Mouse (Mus musculus) right cerebral cortex, postnatal 36 days (tissue): ENCODE measurements around the gene Mapkapk3.

Source experiments
- DNase-seq, 2 experiments: peaks; one replicate each; pipeline ENCODE4 v3.0.0; 2022; ENCODE audit warnings: low spot score in 2 of 2, mixed read lengths in 1 of 2

Gene Mapkapk3

GRCm38 (mm10) chr9:107288711-107289110 lies 966 bp downstream of the Mapkapk3 start:
- DNase-seq: no peak

DNA sequence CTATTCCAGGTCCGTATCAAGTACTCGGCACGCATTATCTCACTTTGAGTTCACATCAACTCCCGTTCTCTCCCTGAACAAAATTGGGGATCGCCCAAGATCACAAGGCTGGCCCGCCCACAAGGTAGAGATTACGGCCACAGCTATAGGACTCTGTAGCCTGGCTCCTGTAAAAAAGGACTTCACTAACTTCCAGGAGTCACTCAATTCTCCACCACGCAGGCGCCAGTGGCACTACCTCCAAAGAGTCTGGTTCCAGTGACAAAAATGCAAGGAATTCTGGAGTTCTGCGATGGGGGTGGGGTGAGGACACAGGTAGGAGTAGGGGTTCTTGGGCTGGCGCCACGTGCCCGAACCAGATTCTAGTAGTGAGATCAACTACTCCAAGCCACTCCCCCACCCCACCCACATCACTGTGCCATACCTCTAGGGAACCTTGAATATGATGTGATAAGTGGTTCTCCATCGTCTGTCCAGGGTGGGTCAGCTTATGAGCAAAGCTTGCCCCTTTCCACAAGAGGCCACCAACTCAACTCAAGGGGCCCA lies 1.5 kb downstream of the Mapkapk3 start:
- no peak for DNase-seq

GRCm38 (mm10) chr9:107287294-107287693 lies 2.4 kb downstream of the Mapkapk3 start:
- DNase-seq: no peak

DNA sequence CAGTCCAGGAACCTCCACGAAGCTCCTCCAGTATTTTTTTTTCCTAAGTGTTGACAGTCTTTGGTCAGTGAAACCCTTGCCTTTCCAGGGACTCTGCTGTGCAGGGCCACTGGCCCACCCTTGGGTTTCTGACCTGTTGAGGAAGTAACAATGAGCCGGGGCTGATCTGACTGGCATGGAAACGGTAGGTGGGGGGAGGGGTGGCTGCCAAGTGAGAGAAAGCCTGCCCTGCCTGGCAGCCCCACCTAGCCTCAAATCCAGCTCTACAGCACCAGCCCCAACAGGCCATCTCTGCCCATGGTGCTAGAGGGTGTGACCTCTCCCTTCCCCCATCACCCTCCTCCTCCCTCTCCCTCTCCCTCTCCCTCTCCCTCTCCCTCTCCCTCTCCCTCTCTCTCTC lies 4.7 kb downstream of the Mapkapk3 start:
- DNase-seq: no peak

DNA sequence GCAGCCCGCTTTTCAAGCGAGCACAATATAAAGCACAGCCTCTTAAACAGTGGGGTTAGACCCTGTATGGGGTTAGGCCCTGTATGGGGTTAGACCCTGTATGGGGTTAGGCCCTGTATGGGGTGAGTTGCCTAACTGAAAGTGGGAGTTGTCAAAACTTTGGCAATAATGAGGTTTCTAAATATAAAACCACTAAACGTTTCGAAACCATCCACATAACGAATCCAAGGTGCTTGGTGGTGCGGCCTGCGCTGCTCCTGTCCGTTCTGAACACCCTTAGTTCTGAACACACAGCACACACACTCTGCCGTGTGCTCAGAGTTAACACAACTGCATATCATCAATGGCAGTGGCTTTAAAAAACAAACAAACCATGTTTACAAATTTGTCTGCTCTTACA lies 6.7 kb downstream of the Mapkapk3 start:
- no peak for DNase-seq

DNA sequence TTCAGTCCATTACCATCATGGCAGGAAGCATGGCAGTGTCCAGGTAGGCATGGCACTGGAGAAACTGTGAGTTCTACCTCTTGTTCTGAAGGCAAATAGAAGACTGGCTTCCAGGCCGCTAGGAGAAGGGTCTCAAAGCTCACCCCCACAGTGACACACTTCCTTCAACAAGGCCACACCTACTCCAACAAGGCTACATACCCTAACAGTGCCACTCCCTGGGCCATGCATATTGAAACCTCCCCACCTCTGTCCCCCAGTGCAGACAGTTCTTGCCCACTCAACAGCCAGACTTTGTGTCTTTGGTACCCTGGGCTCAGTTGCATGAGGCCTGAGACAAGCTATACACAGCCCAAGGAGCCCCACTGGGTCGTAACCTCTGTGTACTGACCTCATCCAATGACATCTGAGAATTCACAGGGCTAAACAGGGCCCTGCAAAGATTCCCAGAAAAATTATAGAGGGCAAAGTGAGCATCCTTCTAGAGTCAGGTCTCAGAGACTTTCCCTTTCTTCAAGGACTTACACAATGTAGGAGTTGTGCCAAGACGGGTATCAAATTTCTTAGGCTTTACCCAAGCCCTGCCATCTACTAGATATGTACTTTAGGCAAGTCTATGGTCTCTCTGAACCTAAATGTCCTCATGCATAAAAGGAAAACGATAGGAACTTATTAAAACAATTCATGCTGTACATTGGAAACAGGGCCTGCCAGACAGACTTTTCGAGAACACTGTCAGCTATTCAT lies 8.3 kb downstream of the Mapkapk3 start:
- no peak for DNase-seq

GRCm38 (mm10) chr9:107280322-107281027 lies 9.2 kb downstream of the Mapkapk3 start:
- DNase-seq: no peak

DNA sequence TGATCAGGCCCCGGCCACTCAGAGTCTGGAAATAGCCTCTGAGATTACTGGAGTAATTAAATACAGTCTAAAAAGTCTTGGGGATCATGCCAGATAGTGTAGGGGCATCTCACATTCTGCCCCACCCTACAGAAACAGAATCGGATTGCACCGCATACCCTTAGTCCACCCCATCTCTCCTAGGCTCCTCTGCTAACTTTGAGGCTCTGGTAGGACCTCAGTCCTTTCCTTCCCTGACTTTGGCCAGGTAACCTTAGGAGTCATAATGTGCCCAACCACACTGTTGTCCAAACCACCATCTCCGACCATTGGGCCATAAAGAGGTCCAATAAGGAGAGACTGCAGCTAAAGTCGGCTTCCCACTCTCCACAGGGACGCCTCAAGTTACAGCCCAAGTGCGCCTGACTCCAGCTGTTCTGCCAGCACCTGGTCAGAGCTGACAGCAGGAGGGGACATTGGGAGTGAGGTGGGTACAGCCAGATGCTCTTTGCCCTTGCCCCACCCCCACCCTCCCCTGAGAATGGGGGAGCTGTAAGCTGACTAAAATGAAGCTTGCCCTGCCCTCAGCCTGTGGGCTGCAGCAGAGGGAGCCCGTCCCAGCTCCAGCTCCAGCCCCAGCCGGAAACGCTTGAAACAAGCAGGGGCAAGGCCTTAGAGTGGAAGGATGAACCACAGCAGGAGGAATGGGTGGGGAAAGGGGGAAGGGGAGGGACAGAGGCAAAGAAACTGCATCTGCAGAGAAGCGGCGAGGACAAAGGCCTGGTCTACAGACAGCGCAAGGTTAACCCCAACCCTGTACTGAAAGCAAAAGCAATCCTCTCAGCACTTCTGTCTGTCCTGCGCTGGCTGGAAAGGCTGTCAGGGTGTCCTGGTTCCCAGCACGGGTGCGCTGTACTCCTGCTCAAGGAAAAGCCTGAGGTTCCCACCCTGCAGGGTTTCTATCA lies 10.0 kb downstream of the Mapkapk3 start:
- no peak for DNase-seq

GRCm38 (mm10) chr9:107278527-107279377 lies 10.9 kb downstream of the Mapkapk3 start:
- DNase-seq: no peak

DNA sequence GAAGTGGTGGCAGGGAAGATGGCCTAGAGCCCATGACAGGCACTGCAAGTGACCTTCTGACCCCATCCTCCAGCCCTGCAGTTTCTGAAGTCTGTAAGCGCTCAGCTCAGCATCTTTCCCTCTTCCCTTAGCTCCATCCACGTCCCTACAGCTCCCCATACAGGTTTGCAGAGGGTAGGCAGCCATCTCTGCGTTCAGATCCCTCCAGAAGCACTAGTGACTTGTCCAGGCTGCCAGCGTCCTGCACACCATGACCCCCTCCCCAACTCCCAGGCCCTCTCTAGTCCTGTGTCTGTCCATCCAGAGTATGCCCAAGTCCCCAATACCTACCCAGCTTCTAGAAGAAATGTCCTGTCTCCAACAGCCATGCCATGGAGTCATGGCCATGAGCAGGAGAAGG lies 11.6 kb downstream of the Mapkapk3 start:
- DNase-seq: no peak

DNA sequence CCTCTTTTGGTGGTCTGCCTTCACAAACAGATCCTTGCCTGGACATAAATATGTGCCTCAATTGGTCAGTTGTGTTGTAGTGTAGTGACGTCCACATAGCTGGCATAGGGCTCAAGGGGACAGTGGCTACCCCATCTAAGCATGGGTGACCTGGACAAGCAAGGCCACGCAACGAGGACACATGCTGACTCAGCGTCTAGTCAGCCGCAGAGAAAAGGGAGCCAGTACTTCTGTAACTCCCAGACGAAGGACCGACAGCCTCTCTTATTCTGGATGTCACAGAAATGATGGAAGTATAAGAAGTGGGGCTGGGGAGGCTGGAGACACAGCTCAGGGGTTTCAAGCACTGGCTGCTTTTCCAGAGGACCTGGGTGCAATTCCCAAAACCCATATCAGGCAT lies 12.1 kb downstream of the Mapkapk3 start:
- no peak for DNase-seq

GRCm38 (mm10) chr9:107275710-107276109 lies 14.0 kb downstream of the Mapkapk3 start:
- DNase-seq: no peak

- DNase-seq: no peak
Observed at GRCm38 (mm10) chr9:107274751-107275150, 14.9 kb downstream of the Mapkapk3 start.

DNA sequence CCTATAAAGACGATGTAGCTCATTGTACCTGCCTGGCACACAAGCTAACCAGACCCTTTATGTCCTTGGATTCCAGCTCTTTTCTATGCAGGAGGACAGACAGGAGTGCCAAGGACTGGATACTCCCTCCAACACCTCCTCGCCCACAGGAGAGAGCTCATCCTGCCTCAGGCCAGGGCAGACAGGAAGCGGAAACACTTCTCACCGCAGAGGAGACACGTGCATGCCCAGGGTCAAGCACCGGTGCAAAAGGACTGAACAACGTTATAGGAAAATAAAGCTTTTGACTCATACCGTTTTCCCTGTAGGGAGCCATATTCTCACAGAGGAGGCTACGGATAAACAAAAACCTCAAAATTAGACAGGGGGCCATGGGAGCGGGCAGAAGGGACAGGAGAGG lies 16.5 kb downstream of the Mapkapk3 start:
- no peak for DNase-seq

DNA sequence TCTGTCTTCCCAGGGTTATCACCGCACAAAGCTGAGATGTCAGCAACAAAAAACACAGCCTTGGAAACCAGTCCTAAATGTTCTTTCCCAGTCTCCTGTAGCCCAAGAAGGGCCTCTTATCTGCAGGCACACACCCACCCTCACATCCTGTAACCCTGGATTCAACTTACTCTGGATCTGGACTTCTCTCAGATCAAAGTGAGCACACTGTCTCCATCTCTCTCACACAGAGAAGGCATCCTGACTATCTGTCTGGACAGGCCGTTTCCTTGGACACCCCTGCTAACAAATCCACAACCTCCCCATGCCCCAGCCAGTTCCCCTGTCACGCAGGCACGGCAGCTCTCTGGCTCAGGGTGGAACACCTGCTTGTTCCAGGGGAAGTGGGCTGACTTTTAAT lies 17.4 kb downstream of the Mapkapk3 start:
- DNase-seq: no peak

GRCm38 (mm10) chr9:107271177-107271938 lies 18.3 kb downstream of the Mapkapk3 start:
- no peak for DNase-seq

DNA sequence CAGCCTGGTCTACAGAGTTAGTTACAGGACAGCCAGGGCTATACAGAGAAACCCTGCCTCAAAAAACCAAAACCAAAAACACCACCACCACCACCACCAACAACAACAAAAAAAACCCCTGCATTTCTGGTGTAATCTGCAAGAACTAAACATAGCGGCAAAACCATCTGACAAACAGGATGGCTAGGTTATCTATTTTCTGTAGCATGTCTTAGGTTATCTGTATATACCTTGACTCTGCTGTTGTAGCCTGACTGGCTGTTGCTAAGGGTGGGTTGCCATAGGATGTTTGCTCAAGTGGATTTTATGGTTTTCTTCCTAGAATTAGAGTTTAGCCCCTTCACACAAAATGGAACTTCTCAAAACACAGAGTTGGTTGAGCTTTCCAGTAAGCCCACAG lies 19.9 kb downstream of the Mapkapk3 start:
- DNase-seq: no peak

- DNase-seq: no peak
Observed at GRCm38 (mm10) chr9:107267721-107268402, 21.8 kb downstream of the Mapkapk3 start.

DNA sequence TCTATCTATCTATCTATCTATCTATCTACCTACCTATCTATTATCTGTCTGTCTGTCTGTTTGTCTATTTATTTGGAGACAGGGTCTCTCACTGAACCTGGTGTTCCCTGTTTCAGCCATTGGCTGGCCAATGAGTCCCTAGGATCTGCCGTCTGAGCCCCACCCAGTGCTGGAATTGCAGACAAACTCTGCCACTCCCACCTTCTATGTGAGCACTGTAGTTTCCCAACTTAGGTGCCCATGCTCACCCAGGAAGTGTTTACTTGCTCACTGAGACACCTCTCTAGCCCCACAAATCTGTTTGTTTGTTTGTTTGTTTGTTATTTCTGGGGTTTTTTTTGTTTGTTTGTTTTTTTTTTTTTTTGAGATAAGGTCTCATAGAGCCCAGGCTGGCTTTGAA lies 22.6 kb downstream of the Mapkapk3 start:
- no peak for DNase-seq

GRCm38 (mm10) chr9:107264731-107265130 lies 24.9 kb downstream of the Mapkapk3 start:
- DNase-seq: no peak
